Mouse (Mus musculus): ENCODE results near the gene Clock. TPM values are rescaled to one million over a fixed set of nuclear protein-coding genes. Genes with fewer than 3 reads are reported as not detected.

Gene Clock
- polyA plus RNA-seq, 1 experiment from 2014 or later, result 12.5 TPM

- Histone ChIP-seq H3K27ac (ENCODE audit: low read length) (no peak overlapping the region), H3K36me3 (ENCODE audit: control insufficient read depth, insufficient read depth, low read length) (no peaks in the 10 kb centered on the region), H3K4me1 (ENCODE audit: control insufficient read depth, insufficient read depth, low read length) (0 out of 2 replicates have a peak, but pooled peaks cover 2% of the 10 kb centered on the region), H3K9me3 (replicated peaks; ENCODE audit: control insufficient read depth, low read length) (no peaks in the 10 kb centered on the region), H3K4me3 (replicated peaks; ENCODE audit: low read length) (no peak overlapping the region), H3K4me2 (ENCODE audit: low read depth, low read length) (no peak overlapping the region), H3K9ac (ENCODE audit: low read length) (no peak overlapping the region), H3K27me3 (ENCODE audit: control insufficient read depth, insufficient read depth, low read length) (no peaks in the 10 kb centered on the region)
- no peak for ATAC-seq (ENCODE audit: insufficient read depth, low FRiP score)
- WGBS, result 89% methylated on average over 3 of the region's 3 CpGs
These were observed 16.3 kb downstream of the Clock start for GRCm38 (mm10) chr5:76288256-76288655.

GRCm38 (mm10) chr5:76287062-76287461 is 17.5 kb downstream of the Clock start:
- Histone ChIP-seq H3K4me2 (ENCODE audit: low read depth, low read length) (no peak overlapping the region), H3K9me3 (replicated peaks; ENCODE audit: control insufficient read depth, low read length) (no peaks in the 10 kb centered on the region), H3K4me1 (ENCODE audit: control insufficient read depth, insufficient read depth, low read length) (0 out of 2 replicates have a peak, but pooled peaks cover 2% of the 10 kb centered on the region), H3K9ac (ENCODE audit: low read length) (no peak overlapping the region), H3K27me3 (ENCODE audit: control insufficient read depth, insufficient read depth, low read length) (no peaks in the 10 kb centered on the region), H3K36me3 (ENCODE audit: control insufficient read depth, insufficient read depth, low read length) (no peaks in the 10 kb centered on the region), H3K27ac (ENCODE audit: low read length) (no peak overlapping the region), H3K4me3 (replicated peaks; ENCODE audit: low read length) (no peak overlapping the region)
- 77% methylated on average over 5 of the region's 5 CpGs for whole genome bisulfite sequencing
- no peak for ATAC-seq (ENCODE audit: insufficient read depth, low FRiP score)

DNA sequence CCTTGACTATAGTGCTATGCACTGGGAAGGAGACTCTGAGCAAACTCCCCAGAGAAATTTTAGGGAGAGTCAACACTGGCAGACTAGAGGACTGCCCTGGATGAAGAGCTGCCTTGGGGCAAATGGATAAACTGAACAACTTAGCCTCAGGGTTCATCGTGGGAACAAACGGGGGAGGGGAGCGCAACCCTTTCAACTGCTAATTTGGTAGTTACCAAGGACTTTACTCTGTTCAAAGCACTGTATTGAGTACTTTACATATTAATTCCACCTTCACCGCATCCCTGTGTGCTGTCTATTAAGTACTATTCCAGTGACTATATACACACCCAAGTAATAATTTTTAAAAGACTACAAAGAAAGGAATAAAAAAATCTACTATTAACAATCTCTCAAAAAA is 18.9 kb downstream of the Clock start:
- Histone ChIP-seq H3K4me1 (ENCODE audit: control insufficient read depth, insufficient read depth, low read length) (0 out of 2 replicates have a peak, but pooled peaks cover 2% of the 10 kb centered on the region), H3K9me3 (replicated peaks; ENCODE audit: control insufficient read depth, low read length) (no peaks in the 10 kb centered on the region), H3K27ac (ENCODE audit: low read length) (no peak overlapping the region), H3K9ac (ENCODE audit: low read length) (no peak overlapping the region), H3K27me3 (ENCODE audit: control insufficient read depth, insufficient read depth, low read length) (no peaks in the 10 kb centered on the region), H3K4me2 (ENCODE audit: low read depth, low read length) (no peak overlapping the region), H3K36me3 (ENCODE audit: control insufficient read depth, insufficient read depth, low read length) (no peaks in the 10 kb centered on the region), H3K4me3 (replicated peaks; ENCODE audit: low read length) (no peak overlapping the region)
- whole genome bisulfite sequencing, result 75% methylated on average over 4 of the region's 4 CpGs
- ATAC-seq (ENCODE audit: insufficient read depth, low FRiP score), result no peak

- 89% methylated on average over 1 of the region's 1 CpGs for WGBS
- no peak for ATAC-seq (ENCODE audit: insufficient read depth, low FRiP score)
- H3K4me3 ChIP-seq (replicated peaks; ENCODE audit: low read length), result no peak overlapping the region
- H3K27me3 ChIP-seq (ENCODE audit: control insufficient read depth, insufficient read depth, low read length), result no peaks in the 10 kb centered on the region
- no peak overlapping the region for H3K9ac ChIP-seq (ENCODE audit: low read length)
- H3K27ac ChIP-seq (ENCODE audit: low read length), result no peak overlapping the region
- H3K9me3 ChIP-seq (replicated peaks; ENCODE audit: control insufficient read depth, low read length), result no peaks in the 10 kb centered on the region
- no peak overlapping the region for H3K4me2 ChIP-seq (ENCODE audit: low read depth, low read length)
- no peaks in the 10 kb centered on the region for H3K36me3 ChIP-seq (ENCODE audit: control insufficient read depth, insufficient read depth, low read length)
- 0 out of 2 replicates have a peak, but pooled peaks cover 2% of the 10 kb centered on the region for H3K4me1 ChIP-seq (ENCODE audit: control insufficient read depth, insufficient read depth, low read length)
These were observed 20.7 kb downstream of the Clock start for GRCm38 (mm10) chr5:76283890-76284289.

DNA sequence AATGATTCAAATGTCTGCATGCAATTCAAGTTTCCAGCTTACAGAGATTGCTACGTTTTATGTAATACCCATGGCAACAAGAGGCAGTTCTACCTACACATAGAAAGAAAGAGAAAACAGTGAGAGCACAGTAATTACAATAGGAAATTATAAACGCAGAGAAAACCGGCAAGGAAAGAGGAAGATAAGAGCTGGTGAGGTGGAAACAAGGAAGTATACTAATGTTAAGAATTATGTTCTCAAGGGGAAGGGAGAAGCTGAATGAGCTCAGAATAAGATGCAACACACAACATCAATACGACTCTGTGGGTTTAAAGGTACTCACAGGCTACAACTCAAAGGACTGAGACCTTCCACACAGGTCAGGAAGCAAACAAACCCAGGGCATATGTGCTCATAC is 29.6 kb downstream of the Clock start:
- H3K27me3 ChIP-seq (ENCODE audit: control insufficient read depth, insufficient read depth, low read length), result no peaks in the 10 kb centered on the region
- WGBS, result 57% methylated on average over 4 of the region's 4 CpGs
- H3K4me2 ChIP-seq (ENCODE audit: low read depth, low read length), result no peak overlapping the region
- no peak overlapping the region for H3K9ac ChIP-seq (ENCODE audit: low read length)
- ATAC-seq (ENCODE audit: insufficient read depth, low FRiP score), result no peak
- H3K36me3 ChIP-seq (ENCODE audit: control insufficient read depth, insufficient read depth, low read length), result no peaks in the 10 kb centered on the region
- no peaks in the 10 kb centered on the region for H3K4me1 ChIP-seq (ENCODE audit: control insufficient read depth, insufficient read depth, low read length)
- H3K4me3 ChIP-seq (replicated peaks; ENCODE audit: low read length), result no peak overlapping the region
- no peak overlapping the region for H3K27ac ChIP-seq (ENCODE audit: low read length)
- H3K9me3 ChIP-seq (replicated peaks; ENCODE audit: control insufficient read depth, low read length), result no peaks in the 10 kb centered on the region

DNA sequence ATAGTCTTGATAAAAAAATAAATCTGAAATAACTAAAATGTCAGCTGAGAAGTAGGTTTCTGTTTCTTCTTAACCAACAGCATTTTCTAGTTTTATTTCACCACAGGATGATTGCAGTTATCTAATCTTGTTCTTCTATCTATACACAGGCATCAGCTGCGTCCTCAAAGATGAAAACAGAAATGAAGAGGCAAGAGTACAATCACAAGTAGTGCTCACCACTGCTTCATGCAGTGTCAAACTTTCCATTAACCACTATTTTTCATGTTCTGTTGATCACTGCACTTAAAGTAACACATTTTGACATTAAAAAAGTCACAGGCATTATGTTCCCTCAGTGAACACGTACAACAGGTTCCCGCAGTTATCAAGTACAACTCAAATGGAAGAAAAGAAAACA is 53.6 kb downstream of the Clock start:
- no peak for ATAC-seq (ENCODE audit: insufficient read depth, low FRiP score)
- H3K27ac ChIP-seq (ENCODE audit: low read length), result no peak overlapping the region
- no peak overlapping the region for H3K4me2 ChIP-seq (ENCODE audit: low read depth, low read length)
- H3K36me3 ChIP-seq (ENCODE audit: control insufficient read depth, insufficient read depth, low read length), result no peaks in the 10 kb centered on the region
- 88% methylated on average over 3 of the region's 3 CpGs for WGBS
- no peaks in the 10 kb centered on the region for H3K4me1 ChIP-seq (ENCODE audit: control insufficient read depth, insufficient read depth, low read length)
- no peaks in the 10 kb centered on the region for H3K9me3 ChIP-seq (replicated peaks; ENCODE audit: control insufficient read depth, low read length)
- no peak overlapping the region for H3K9ac ChIP-seq (ENCODE audit: low read length)
- no peaks in the 10 kb centered on the region for H3K27me3 ChIP-seq (ENCODE audit: control insufficient read depth, insufficient read depth, low read length)
- no peak overlapping the region for H3K4me3 ChIP-seq (replicated peaks; ENCODE audit: low read length)

- H3K4me2 ChIP-seq (ENCODE audit: low read depth, low read length), result no peak overlapping the region
- H3K4me3 ChIP-seq (replicated peaks; ENCODE audit: low read length), result no peak overlapping the region
- no peak overlapping the region for H3K27ac ChIP-seq (ENCODE audit: low read length)
- no peaks in the 10 kb centered on the region for H3K27me3 ChIP-seq (ENCODE audit: control insufficient read depth, insufficient read depth, low read length)
- no peaks in the 10 kb centered on the region for H3K4me1 ChIP-seq (ENCODE audit: control insufficient read depth, insufficient read depth, low read length)
- ATAC-seq (ENCODE audit: insufficient read depth, low FRiP score), result no peak
- no peaks in the 10 kb centered on the region; the same call in 1 of the 2 replicates for H3K36me3 ChIP-seq (ENCODE audit: control insufficient read depth, insufficient read depth, low read length)
- no peaks in the 10 kb centered on the region for H3K9me3 ChIP-seq (replicated peaks; ENCODE audit: control insufficient read depth, low read length)
- no peak overlapping the region for H3K9ac ChIP-seq (ENCODE audit: low read length)
These were observed 58.1 kb downstream of the Clock start for GRCm38 (mm10) chr5:76246539-76246938.

DNA sequence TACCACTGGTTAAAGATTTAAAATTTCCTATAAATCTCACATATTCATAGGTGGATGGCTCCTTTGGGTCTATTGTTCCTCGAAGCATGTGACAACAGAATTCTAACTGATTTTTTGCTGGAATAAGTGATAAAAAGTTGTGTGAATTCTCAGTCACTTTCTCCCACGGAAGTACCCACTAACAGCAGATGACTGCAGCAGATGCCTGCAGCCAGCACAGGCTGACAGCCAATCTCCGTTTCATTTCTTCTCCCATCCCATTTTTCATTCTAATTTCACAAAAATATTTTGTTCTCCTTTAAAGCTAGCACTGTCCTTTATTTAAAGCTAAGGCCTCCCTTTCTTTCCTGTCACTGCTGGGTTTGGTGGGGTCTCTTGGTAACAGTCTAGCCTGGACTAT is 59.2 kb downstream of the Clock start:
- no peak for ATAC-seq (ENCODE audit: insufficient read depth, low FRiP score)
- no peaks in the 10 kb centered on the region for H3K4me1 ChIP-seq (ENCODE audit: control insufficient read depth, insufficient read depth, low read length)
- H3K27me3 ChIP-seq (ENCODE audit: control insufficient read depth, insufficient read depth, low read length), result no peaks in the 10 kb centered on the region
- no peaks in the 10 kb centered on the region for H3K9me3 ChIP-seq (replicated peaks; ENCODE audit: control insufficient read depth, low read length)
- WGBS, result 88% methylated on average over 3 of the region's 3 CpGs
- no peak overlapping the region for H3K4me3 ChIP-seq (replicated peaks; ENCODE audit: low read length)
- H3K27ac ChIP-seq (ENCODE audit: low read length), result no peak overlapping the region
- no peak overlapping the region for H3K4me2 ChIP-seq (ENCODE audit: low read depth, low read length)
- no peaks in the 10 kb centered on the region; the same call in 1 of the 2 replicates for H3K36me3 ChIP-seq (ENCODE audit: control insufficient read depth, insufficient read depth, low read length)
- H3K9ac ChIP-seq (ENCODE audit: low read length), result no peak overlapping the region

DNA sequence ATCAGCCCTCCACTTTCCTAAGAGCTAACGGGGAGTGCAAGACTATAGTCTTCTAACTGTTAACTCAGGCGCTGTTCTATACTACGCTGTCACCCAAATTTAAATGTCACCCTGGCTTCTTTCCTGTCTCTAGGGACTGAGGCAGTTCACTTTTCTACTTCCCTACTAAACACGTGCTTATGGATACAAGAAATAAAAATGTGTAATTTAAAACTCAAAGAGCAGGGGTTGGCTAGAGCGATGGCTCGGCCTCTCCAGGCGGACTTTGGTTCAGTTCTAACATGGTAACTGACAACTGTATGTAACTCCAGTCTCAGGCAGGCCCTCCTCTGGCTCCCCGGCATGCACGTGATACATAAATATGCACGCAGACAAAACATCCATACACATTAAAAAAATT is 60.2 kb downstream of the Clock start:
- no peak overlapping the region for H3K4me3 ChIP-seq (replicated peaks; ENCODE audit: low read length)
- H3K9me3 ChIP-seq (replicated peaks; ENCODE audit: control insufficient read depth, low read length), result no peaks in the 10 kb centered on the region
- ATAC-seq (ENCODE audit: insufficient read depth, low FRiP score), result no peak
- H3K36me3 ChIP-seq (ENCODE audit: control insufficient read depth, insufficient read depth, low read length), result peaks cover 3% of the 10 kb centered on the region; the same call in 1 of the 2 replicates
- no peaks in the 10 kb centered on the region for H3K4me1 ChIP-seq (ENCODE audit: control insufficient read depth, insufficient read depth, low read length)
- H3K27me3 ChIP-seq (ENCODE audit: control insufficient read depth, insufficient read depth, low read length), result no peaks in the 10 kb centered on the region
- H3K9ac ChIP-seq (ENCODE audit: low read length), result no peak overlapping the region
- no peak overlapping the region for H3K4me2 ChIP-seq (ENCODE audit: low read depth, low read length)
- H3K27ac ChIP-seq (ENCODE audit: low read length), result no peak overlapping the region
- WGBS, result 94% methylated on average over 10 of the region's 10 CpGs

DNA sequence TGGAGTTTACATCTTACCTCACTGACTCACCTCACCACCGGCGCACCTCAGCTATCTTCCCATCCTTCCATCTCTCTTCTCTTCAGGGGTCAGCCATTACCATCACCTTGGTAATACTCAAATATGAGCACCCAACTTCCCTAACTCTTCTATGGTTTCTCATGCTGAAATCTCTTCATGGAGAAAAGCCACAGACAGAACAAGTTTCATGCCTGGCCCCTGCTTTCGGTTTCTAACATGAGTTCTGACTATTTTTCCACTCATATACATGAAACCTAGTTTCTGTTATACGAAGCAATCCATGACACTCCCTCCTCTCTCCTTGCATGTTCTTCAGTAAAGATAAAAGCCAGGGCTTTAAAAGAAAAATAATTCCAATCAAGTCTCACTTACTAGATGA is 60.7 kb downstream of the Clock start:
- no peaks in the 10 kb centered on the region for H3K4me1 ChIP-seq (ENCODE audit: control insufficient read depth, insufficient read depth, low read length)
- H3K9me3 ChIP-seq (replicated peaks; ENCODE audit: control insufficient read depth, low read length), result no peaks in the 10 kb centered on the region
- no peak overlapping the region for H3K4me3 ChIP-seq (replicated peaks; ENCODE audit: low read length)
- H3K36me3 ChIP-seq (ENCODE audit: control insufficient read depth, insufficient read depth, low read length), result peaks cover 3% of the 10 kb centered on the region; the same call in 1 of the 2 replicates
- H3K27ac ChIP-seq (ENCODE audit: low read length), result no peak overlapping the region
- H3K27me3 ChIP-seq (ENCODE audit: control insufficient read depth, insufficient read depth, low read length), result no peaks in the 10 kb centered on the region
- ATAC-seq (ENCODE audit: insufficient read depth, low FRiP score), result no peak
- no peak overlapping the region for H3K4me2 ChIP-seq (ENCODE audit: low read depth, low read length)
- 95% methylated on average over 4 of the region's 4 CpGs for WGBS
- no peak overlapping the region for H3K9ac ChIP-seq (ENCODE audit: low read length)

Measured in stomach, embryonic 16.5 days (tissue).